In genomic region chr4:44783566-44784292, GRCm38 (mm10) we compare ENCODE assay signal across 25 mouse cellular contexts.
"Had no signal": no experiment of that assay in that cellular context is flagged by ENCODE, and none has a peak within 500 bp of the region (broad histone marks: within the 10 kb centered on the region; RNA-seq: fewer than 3 reads in every experiment).

No protein-coding gene starts in this region.

- DNase-seq: gastrocnemius, adult 2 months; gastrocnemius, postnatal 10 days; gastrocnemius, postnatal 25 days; heart, adult 18-20 months; heart, postnatal 10 days; heart, postnatal 4 days; kidney, adult 18-20 months; kidney, adult 8-10 months; kidney, postnatal 10 days; kidney, postnatal 25 days; kidney, postnatal 4 days; liver had no signal

- H3K4me1 ChIP-seq: heart, embryonic 10.5 days; heart, embryonic 12.5 days; intestine, embryonic 15.5 days; limb, embryonic 10.5 days; limb, embryonic 12.5 days had no signal

- H3K4me3 ChIP-seq: gastrocnemius, adult 2 months; heart, embryonic 10.5 days; heart, embryonic 12.5 days; hindbrain, embryonic 10.5 days; hindbrain, embryonic 12.5 days; intestine, embryonic 15.5 days; layer of hippocampus, adult 2 months; left cerebral cortex, adult 2 months; limb, embryonic 10.5 days; limb, embryonic 12.5 days had no signal

- H3K4me2 ChIP-seq: heart, embryonic 12.5 days; hindbrain, embryonic 12.5 days; hindbrain, embryonic 14.5 days; intestine, embryonic 15.5 days; limb, embryonic 12.5 days had no signal

- H3K9me3 ChIP-seq: heart, embryonic 10.5 days; heart, embryonic 12.5 days; hindbrain, embryonic 10.5 days; hindbrain, embryonic 12.5 days; intestine, embryonic 15.5 days; limb, embryonic 10.5 days; limb, embryonic 12.5 days had no signal

- H3K9ac ChIP-seq: heart, embryonic 12.5 days; hindbrain, embryonic 12.5 days; hindbrain, embryonic 14.5 days; intestine, embryonic 15.5 days; limb, embryonic 12.5 days had no signal

- H3K27ac ChIP-seq: gastrocnemius, adult 2 months; heart, embryonic 10.5 days; hindbrain, embryonic 10.5 days; hindbrain, embryonic 12.5 days; hindbrain, embryonic 14.5 days; intestine, embryonic 15.5 days; layer of hippocampus, adult 2 months; left cerebral cortex, adult 2 months; limb, embryonic 10.5 days; limb, embryonic 12.5 days had no signal

- H3K27me3 ChIP-seq: heart, embryonic 12.5 days; hindbrain, embryonic 12.5 days; intestine, embryonic 15.5 days; limb, embryonic 12.5 days had no signal

- H3K36me3 ChIP-seq: heart, embryonic 10.5 days; heart, embryonic 12.5 days; hindbrain, embryonic 10.5 days; hindbrain, embryonic 12.5 days; intestine, embryonic 15.5 days; limb, embryonic 10.5 days; limb, embryonic 12.5 days had no signal

- ATAC-seq: hindbrain, embryonic 16.5 days; inflammation-experienced regulatory T-cells, adult 6 months; intestine, embryonic 15.5 days; intestine, postnatal 0 days had no signal
